Mouse (Mus musculus): ENCODE data around the gene Tmed5. TPM values are rescaled to one million over a fixed set of nuclear protein-coding genes. Genes with fewer than 3 reads are reported as not detected.

Gene Tmed5
- total and polyA plus RNA-seq, 3 experiments: 40.5 to 181 (median 63.1) TPM

DNA sequence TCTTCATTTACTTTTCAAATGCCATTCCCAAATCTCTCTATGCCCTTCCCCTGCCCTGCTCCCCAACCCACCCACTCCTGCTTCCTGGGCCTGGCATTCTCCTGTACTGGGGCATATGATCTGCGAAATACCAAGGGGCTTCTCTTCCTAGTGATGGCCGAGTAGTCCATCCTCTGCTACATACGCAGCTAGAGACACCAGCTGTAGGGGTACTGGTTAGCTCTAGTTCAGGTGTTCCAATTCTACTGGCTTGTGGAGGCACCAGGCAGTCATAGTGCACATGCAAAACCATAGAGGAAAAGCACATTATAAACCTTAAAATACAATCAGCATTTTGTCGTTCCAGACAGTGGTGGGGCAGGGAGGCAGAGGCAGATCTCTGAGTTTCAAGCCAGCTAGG is 14.7 kb downstream of the Tmed5 start:
- no peaks in the 10 kb centered on the region for H3K4me1 ChIP-seq (ENCODE audit: control insufficient read depth in 1 of 2, insufficient read depth in 2 of 2, low read length in 2 of 2)
- no peak for TF ChIP-seq MYB (IDR thresholded peaks at IDR 0.05; ENCODE audit: low read depth, low read length)
- TF ChIP-seq RCOR1 (IDR thresholded peaks at IDR 0.05; ENCODE audit: low read depth, low read length): no peak
- no peak for TF ChIP-seq HCFC1 (IDR thresholded peaks at IDR 0.05; ENCODE audit: low read depth, low read length)
- no peak for TF ChIP-seq TCF12 (IDR thresholded peaks at IDR 0.05; ENCODE audit: low read depth, low read length)
- TF ChIP-seq ETS1 (IDR thresholded peaks at IDR 0.05; ENCODE audit: low read depth, low read length): no peak
- TF ChIP-seq NELFE (IDR thresholded peaks at IDR 0.05; ENCODE audit: low read depth, low read length): no peak
- no peak for TF ChIP-seq GATA1 (IDR thresholded peaks at IDR 0.05; ENCODE audit: low read depth, low read length)
- TF ChIP-seq ZC3H11A (IDR thresholded peaks at IDR 0.05; ENCODE audit: low read depth, low read length): no peak
- no peak for TF ChIP-seq CHD2 (IDR thresholded peaks at IDR 0.05; ENCODE audit: low read length)
- no peak for TF ChIP-seq CHD1 (IDR thresholded peaks at IDR 0.05; ENCODE audit: low read depth, low read length)
- no peak for TF ChIP-seq UBTF (IDR thresholded peaks at IDR 0.05; ENCODE audit: borderline replicate concordance, insufficient read depth, low read depth, low read length)
- TF ChIP-seq POLR2A (IDR thresholded peaks at IDR 0.05; ENCODE audit: control insufficient read depth in 1 of 2, insufficient read depth in 1 of 2, low read depth in 1 of 2, low read length in 2 of 2, poor library complexity in 1 of 2): no peak
- TF ChIP-seq MAZ (IDR thresholded peaks at IDR 0.05; ENCODE audit: low read depth, low read length): no peak
- no peak for TF ChIP-seq SMC3 (IDR thresholded peaks at IDR 0.05; ENCODE audit: low read depth, low read length)
- TF ChIP-seq SIN3A (IDR thresholded peaks at IDR 0.05; ENCODE audit: low read length): no peak
- TF ChIP-seq USF2 (IDR thresholded peaks at IDR 0.05; ENCODE audit: borderline replicate concordance in 1 of 2, insufficient read depth in 1 of 2, low read depth in 1 of 2, low read length in 2 of 2): no peak
- no peak for TF ChIP-seq MAX (IDR thresholded peaks at IDR 0.05; ENCODE audit: low read length)

DNA sequence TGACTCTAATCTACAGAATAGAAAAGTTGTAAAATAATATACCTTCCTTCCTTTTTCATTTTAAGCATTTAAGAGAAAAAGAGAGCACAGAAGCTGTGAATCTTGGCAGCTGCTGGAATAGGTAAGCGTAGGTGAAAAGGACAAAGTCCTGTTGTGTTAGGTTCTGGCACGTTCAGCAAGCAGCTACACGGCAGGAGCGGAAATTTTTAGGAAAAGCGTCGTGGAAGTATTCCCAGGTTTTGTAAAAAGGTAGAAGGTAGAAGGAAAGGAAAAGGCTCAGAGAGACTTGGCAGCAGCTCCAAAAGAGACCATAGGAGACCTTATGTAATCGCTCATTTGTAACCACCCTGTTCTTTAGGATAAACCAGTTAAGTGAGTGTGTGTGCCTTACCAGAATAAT is 23.1 kb downstream of the Tmed5 start:
- Histone ChIP-seq H3K4me3 (ENCODE audit: control insufficient read depth in 1 of 2, insufficient read depth in 1 of 2, low read depth in 2 of 2, low read length in 2 of 2) (no peak overlapping the region), H3K27ac (ENCODE audit: control insufficient read depth, low read depth, low read length) (no peak overlapping the region), H3K36me3 (ENCODE audit: control insufficient read depth in 1 of 2, insufficient read depth in 2 of 2, low read length in 2 of 2) (peaks cover 0 to 18% of the 10 kb centered on the region in 2 experiments; a peak in 2 of 4 replicates), H3K79me2 (ENCODE audit: control insufficient read depth, insufficient read depth, low read length, poor library complexity) (no peaks in the 10 kb centered on the region), H3K4me1 (ENCODE audit: control insufficient read depth in 1 of 2, insufficient read depth in 2 of 2, low read length in 2 of 2) (no peaks in the 10 kb centered on the region), H3K27me3 (ENCODE audit: control insufficient read depth in 1 of 2, insufficient read depth in 2 of 2, low read length in 2 of 2) (no peaks in the 10 kb centered on the region), H3K9me3 (replicated peaks; ENCODE audit: insufficient read depth, low read length) (no peaks in the 10 kb centered on the region), H3K9ac (ENCODE audit: control insufficient read depth, low read depth, low read length, poor library complexity, severe bottlenecking) (no peak overlapping the region)
- DNase-seq (ENCODE audit: low read depth, low spot score): no peak
- TF ChIP-seq EP300 (IDR thresholded peaks at IDR 0.05; ENCODE audit: low read depth in 1 of 2, low read length in 2 of 2): no peak
- no peak for TF ChIP-seq ZC3H11A (IDR thresholded peaks at IDR 0.05; ENCODE audit: low read depth, low read length)
- no peak for TF ChIP-seq MAX (IDR thresholded peaks at IDR 0.05; ENCODE audit: low read length)
- TF ChIP-seq SMC3 (IDR thresholded peaks at IDR 0.05; ENCODE audit: low read depth, low read length): no peak
- TF ChIP-seq MAZ (IDR thresholded peaks at IDR 0.05; ENCODE audit: low read depth, low read length): no peak
- TF ChIP-seq NELFE (IDR thresholded peaks at IDR 0.05; ENCODE audit: low read depth, low read length): no peak
- TF ChIP-seq RCOR1 (IDR thresholded peaks at IDR 0.05; ENCODE audit: low read depth, low read length): no peak
- no peak for TF ChIP-seq MAFK (IDR thresholded peaks at IDR 0.05; ENCODE audit: borderline replicate concordance, low read depth, low read length)
- TF ChIP-seq ZNF384 (IDR thresholded peaks at IDR 0.05; ENCODE audit: low read depth, low read length): no peak
- TF ChIP-seq MXI1 (IDR thresholded peaks at IDR 0.05; ENCODE audit: low read depth, low read length): no peak
- no peak for TF ChIP-seq ELF1 (IDR thresholded peaks at IDR 0.05; ENCODE audit: low read depth, low read length)
- TF ChIP-seq HCFC1 (IDR thresholded peaks at IDR 0.05; ENCODE audit: low read depth, low read length): no peak
- TF ChIP-seq USF2 (IDR thresholded peaks at IDR 0.05; ENCODE audit: borderline replicate concordance in 1 of 2, insufficient read depth in 1 of 2, low read depth in 1 of 2, low read length in 2 of 2): no peak

More for the DNA sequence above, 14.7 kb downstream of the Tmed5 start:
- Histone ChIP-seq H3K79me2 (ENCODE audit: control insufficient read depth, insufficient read depth, low read length, poor library complexity) (no peaks in the 10 kb centered on the region), H3K36me3 (ENCODE audit: control insufficient read depth in 1 of 2, insufficient read depth in 2 of 2, low read length in 2 of 2) (peaks cover 0 to 4% of the 10 kb centered on the region in 2 experiments; a peak in 1 of 4 replicates), H3K4me3 (ENCODE audit: control insufficient read depth in 1 of 2, insufficient read depth in 1 of 2, low read depth in 2 of 2, low read length in 2 of 2) (no peak overlapping the region), H3K27ac (ENCODE audit: control insufficient read depth, low read depth, low read length) (no peak overlapping the region), H3K27me3 (ENCODE audit: control insufficient read depth in 1 of 2, insufficient read depth in 2 of 2, low read length in 2 of 2) (no peaks in the 10 kb centered on the region), H3K9me3 (replicated peaks; ENCODE audit: insufficient read depth, low read length) (no peaks in the 10 kb centered on the region), H3K9ac (ENCODE audit: control insufficient read depth, low read depth, low read length, poor library complexity, severe bottlenecking) (no peak overlapping the region)
- DNase-seq (ENCODE audit: low read depth, low spot score): no peak
